Mouse (Mus musculus) cerebellum, postnatal 10 days (tissue): ENCODE measurements around the gene Tnik.

Experiments used
- DNase-seq, 2 experiments: peaks; one replicate each; pipeline ENCODE4 v3.0.0; 2021; ENCODE audit warnings: mixed read lengths in 2 of 2

Gene Tnik

GRCm38 (mm10) chr3:28551756-28552155 lies 288.7 kb downstream of the Tnik start:
- no peak for DNase-seq

- DNase-seq, result peak; percentile 86
Measured at GRCm38 (mm10) chr3:28554934-28555333, 291.9 kb downstream of the Tnik start.

GRCm38 (mm10) chr3:28555795-28556570 lies 293.0 kb downstream of the Tnik start:
- DNase-seq, result no peak

GRCm38 (mm10) chr3:28558328-28558871 lies 295.4 kb downstream of the Tnik start:
- DNase-seq, result peak; percentile 81 to 85

- no peak for DNase-seq
Measured at GRCm38 (mm10) chr3:28561408-28561807, 298.4 kb downstream of the Tnik start.

GRCm38 (mm10) chr3:28562612-28563332 lies 299.8 kb downstream of the Tnik start:
- peak; percentile 58 to 70 for DNase-seq

- peak; percentile 51 to 56 for DNase-seq
Measured at GRCm38 (mm10) chr3:28564370-28565357, 301.6 kb downstream of the Tnik start.

GRCm38 (mm10) chr3:28577301-28577700 lies 314.3 kb downstream of the Tnik start:
- peak; percentile 83 to 84 for DNase-seq

GRCm38 (mm10) chr3:28578950-28579615 lies 316.1 kb downstream of the Tnik start:
- DNase-seq, result peak; percentile 53 to 61

- no peak for DNase-seq
Measured at GRCm38 (mm10) chr3:28585750-28586465, 322.9 kb downstream of the Tnik start.

GRCm38 (mm10) chr3:28587808-28588207 lies 324.8 kb downstream of the Tnik start:
- DNase-seq, result no peak

GRCm38 (mm10) chr3:28591345-28591744 lies 328.3 kb downstream of the Tnik start:
- DNase-seq, result peak; percentile 83 to 84

- DNase-seq, result no peak
Measured at GRCm38 (mm10) chr3:28593922-28594321, 330.9 kb downstream of the Tnik start.

- no peak for DNase-seq
Measured at GRCm38 (mm10) chr3:28599476-28599875, 336.5 kb downstream of the Tnik start.

GRCm38 (mm10) chr3:28606741-28607140 lies 343.7 kb downstream of the Tnik start:
- no peak for DNase-seq

- DNase-seq, result no peak
Measured at GRCm38 (mm10) chr3:28612330-28612729, 349.3 kb downstream of the Tnik start.

GRCm38 (mm10) chr3:28616386-28616785 lies 353.4 kb downstream of the Tnik start:
- peak; percentile 34 to 49 for DNase-seq

- peak; percentile 24 to 54 for DNase-seq
Measured at GRCm38 (mm10) chr3:28617008-28617627, 354.1 kb downstream of the Tnik start.

- no peak for DNase-seq
Measured at GRCm38 (mm10) chr3:28621792-28622191, 358.8 kb downstream of the Tnik start.

GRCm38 (mm10) chr3:28626816-28627215 lies 363.8 kb downstream of the Tnik start:
- no peak for DNase-seq

- no peak for DNase-seq
Measured at GRCm38 (mm10) chr3:28636778-28637177, 373.8 kb downstream of the Tnik start.
